Mouse (Mus musculus) cortical plate, adult 2 months (tissue): ENCODE measurements around the gene Adat1.

Experiments
- CTCF ChIP-seq: fragments of 200-500 bp; IDR thresholded peaks from 2 replicates; pipeline ENCODE4 v1.5.1; 2011; ENCODE audit warnings: mild to moderate bottlenecking, control low read depth, low read length; ENCODE audit not compliant: insufficient read depth; ENCODE audit errors: extremely low read depth
- POLR2A ChIP-seq: fragments of 200-500 bp; IDR thresholded peaks from 2 replicates; pipeline ENCODE4 v1.6.1; 2011; ENCODE audit warnings: mild to moderate bottlenecking, low read length, control low read depth; ENCODE audit not compliant: insufficient read depth; ENCODE audit errors: extremely low read depth

- TF ChIP-seq CTCF = no peak
- no peak for TF ChIP-seq POLR2A
Observed at GRCm38 (mm10) chr8:111957231-111957630, 34.9 kb downstream of the Adat1 start.
